Mouse (Mus musculus) liver, postnatal 0 days (tissue): Measurements from ENCODE around the gene Gm32802. TPM values are rescaled to one million over a fixed set of nuclear protein-coding genes. Genes with fewer than 3 reads are reported as not detected.
"Not testable (repeated sequence)": the region's sequence is repeated elsewhere in the genome, so short reads cannot be mapped to it uniquely, and the experiment has no call there.

ENCODE experiments used
- ATAC-seq: fragments of 200-750 bp; cut with Nextera tagmentation; 2 replicates; pipeline ENCODE4 v1.8.0; 2017; ENCODE audit warnings: mild to moderate bottlenecking, moderate library complexity
- DNase-seq: peaks from one replicate; pipeline ENCODE4 v3.0.0-alpha.2; 2016
- H3K27ac ChIP-seq: fragments of 300-500 bp; sonication (generic); 2 replicates; pipeline ENCODE4 v1.5.1; 2014; ENCODE audit warnings: antibody characterized with exemption, moderate library complexity, mild to moderate bottlenecking, low read depth
- H3K27me3 ChIP-seq: fragments of 300-500 bp; sonication (generic); 2 replicates; pipeline ENCODE4 v1.6.1; 2014; ENCODE audit warnings: low read length, control low read depth, mixed read lengths; ENCODE audit not compliant: insufficient read depth
- H3K36me3 ChIP-seq: fragments of 300-500 bp; sonication (generic); replicated peaks from 2 replicates; pipeline ENCODE4 v1.6.1; 2014; ENCODE audit warnings: mild to moderate bottlenecking, control low read depth, low read length, moderate library complexity, mixed read lengths; ENCODE audit not compliant: insufficient read depth
- H3K4me1 ChIP-seq: fragments of 300-500 bp; sonication (generic); 2 replicates; pipeline ENCODE4 v1.6.1; 2014; ENCODE audit warnings: antibody characterized with exemption, mild to moderate bottlenecking, control low read depth; ENCODE audit not compliant: insufficient read depth
- H3K4me2 ChIP-seq: fragments of 300-500 bp; sonication (generic); 2 replicates; pipeline ENCODE4 v1.6.1; 2014; ENCODE audit warnings: low read depth, mild to moderate bottlenecking, low read length, moderate library complexity, mixed read lengths
- H3K4me3 ChIP-seq: fragments of 300-500 bp; sonication (generic); 2 replicates; pipeline ENCODE4 v1.5.1; 2014; ENCODE audit warnings: low read depth, low read length
- H3K9ac ChIP-seq: fragments of 300-500 bp; sonication (generic); replicated peaks from 2 replicates; pipeline ENCODE4 v1.6.1; 2014; ENCODE audit warnings: mild to moderate bottlenecking, moderate library complexity
- H3K9me3 ChIP-seq: fragments of 300-500 bp; sonication (generic); 2 replicates; pipeline ENCODE4 v1.6.1; 2016; ENCODE audit warnings: mild to moderate bottlenecking, control low read depth, low read length, mixed read lengths
- CTCF ChIP-seq: sonication (generic); IDR thresholded peaks from 2 replicates; pipeline ENCODE4 v1.5.1; 2016; ENCODE audit warnings: antibody characterized with exemption, low read depth
- EP300 ChIP-seq: IDR thresholded peaks from 2 replicates; pipeline ENCODE4 v1.6.1; 2016; ENCODE audit warnings: antibody characterized with exemption, low read depth, mild to moderate bottlenecking
- WGBS: fragments of 180-500 bp; shearing (Covaris S2); extraction: QIAGEN DNeasy Blood & Tissue Kit; methylation state at CpG from one replicate; pipeline ENCODE4 v1.1.7; 2014; ENCODE audit not compliant: insufficient replicate concordance; 5-methylcytosine and 5-hydroxymethylcytosine counted together
- polyA plus RNA-seq: library from polyadenylated mRNA; unstranded; fragments of >200 nt; fragmentation: Nextera tagmentation; extraction: Ambion mirVana; gene quantifications from 2 replicates; pipeline ENCODE4 v1.2.1, GENCODE M21; 2015

The Gm32802 gene
- not detected in 2 replicates for polyA plus RNA-seq

DNA sequence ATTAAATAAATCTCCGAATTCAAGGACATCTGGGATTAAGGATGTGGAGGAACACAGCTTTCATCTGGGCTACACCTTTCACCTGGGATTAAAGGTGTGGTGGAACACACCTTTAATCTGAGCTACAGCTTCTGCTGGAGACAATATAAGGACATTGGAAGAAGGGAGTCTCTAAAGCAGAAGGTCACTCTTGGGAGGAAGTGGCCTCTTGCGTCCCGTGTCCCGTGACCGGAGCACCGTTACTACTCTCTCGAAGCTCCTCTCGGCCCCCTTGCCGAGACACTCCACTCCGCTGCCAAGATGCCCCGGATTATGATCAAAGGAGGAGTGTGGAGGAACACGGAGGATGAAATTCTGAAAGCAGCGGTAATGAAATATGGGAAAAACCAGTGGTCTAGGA, at the start of gene Gm32802:
Gene Gm32802 (plus strand): TSS at position 301 of the 400 bp plus-strand sequence.
- H3K9ac ChIP-seq, ATAC-seq: not testable (repeated sequence)
- WGBS = no CpG with 5 or more reads among the region's 13 CpGs

DNA sequence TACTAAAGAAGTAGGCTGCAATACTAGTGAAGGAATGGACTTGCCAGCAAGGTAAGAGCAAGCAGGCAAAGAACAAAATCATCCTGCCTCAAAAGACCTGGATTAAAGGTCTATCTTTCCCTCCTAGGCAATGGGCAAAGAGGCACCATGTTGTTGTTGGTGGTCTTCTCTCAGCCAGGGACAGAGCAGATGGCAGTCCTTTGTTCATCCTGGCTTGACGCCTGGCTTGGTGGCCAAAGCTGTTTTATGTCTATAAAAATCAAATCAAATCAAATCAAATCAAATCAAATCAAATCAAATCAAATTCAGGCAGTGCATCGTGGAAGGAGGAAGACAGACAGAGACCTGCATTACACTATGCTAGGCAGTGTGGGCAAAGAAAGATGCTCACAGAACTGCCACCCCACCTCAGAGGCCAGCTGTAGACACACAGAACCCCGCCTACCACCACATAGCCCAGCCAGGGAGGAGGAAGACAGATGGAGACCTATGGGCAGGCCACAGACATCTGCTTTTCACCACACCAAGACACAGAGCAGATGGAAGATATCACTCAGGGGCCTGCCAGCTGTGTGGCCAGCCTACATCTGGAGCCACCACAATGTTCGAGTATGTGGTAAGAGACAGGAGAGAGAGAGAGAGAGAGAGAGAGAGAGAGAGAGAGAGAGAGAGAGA, 42.6 kb upstream of the Gm32802 start:
- not testable (repeated sequence) for H3K4me1 ChIP-seq
- WGBS = 80% methylated on average over 2 of the region's 4 CpGs

More for the DNA sequence above, at the start of gene Gm32802:
- not testable (repeated sequence) for H3K4me3 ChIP-seq, H3K4me1 ChIP-seq, H3K27ac ChIP-seq, DNase-seq, H3K36me3 ChIP-seq, H3K27me3 ChIP-seq, H3K9me3 ChIP-seq, H3K4me2 ChIP-seq

DNA sequence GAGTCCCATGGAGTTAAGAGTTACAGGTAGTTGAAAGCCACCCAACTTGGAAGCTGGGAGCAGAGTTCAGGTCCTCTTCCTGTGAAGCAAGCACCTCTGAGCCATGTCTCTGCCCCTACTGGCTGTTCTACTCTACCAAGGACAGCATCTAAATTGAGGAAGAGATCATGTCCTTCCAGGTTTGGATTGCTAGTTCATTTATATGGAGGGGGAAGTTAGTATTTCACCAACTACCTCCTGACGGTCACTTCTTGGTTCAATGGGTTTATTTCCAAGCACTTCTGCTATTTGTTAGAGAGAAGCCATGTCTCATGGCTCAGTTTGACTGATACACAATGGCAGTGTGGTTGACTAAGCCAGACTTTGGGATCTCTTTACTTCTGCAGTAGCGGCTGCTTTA, 30.9 kb upstream of the Gm32802 start:
- not testable (repeated sequence) for H3K4me2 ChIP-seq, ATAC-seq, H3K27me3 ChIP-seq, H3K36me3 ChIP-seq, H3K9ac ChIP-seq, DNase-seq, H3K4me1 ChIP-seq, H3K27ac ChIP-seq, H3K9me3 ChIP-seq, H3K4me3 ChIP-seq
- WGBS = no CpG with 5 or more reads among the region's 2 CpGs

More for the DNA sequence above, 42.6 kb upstream of the Gm32802 start:
- H3K9me3 ChIP-seq, DNase-seq, ATAC-seq, H3K27ac ChIP-seq, H3K36me3 ChIP-seq, H3K4me3 ChIP-seq, H3K9ac ChIP-seq, H3K27me3 ChIP-seq, H3K4me2 ChIP-seq: not testable (repeated sequence)

DNA sequence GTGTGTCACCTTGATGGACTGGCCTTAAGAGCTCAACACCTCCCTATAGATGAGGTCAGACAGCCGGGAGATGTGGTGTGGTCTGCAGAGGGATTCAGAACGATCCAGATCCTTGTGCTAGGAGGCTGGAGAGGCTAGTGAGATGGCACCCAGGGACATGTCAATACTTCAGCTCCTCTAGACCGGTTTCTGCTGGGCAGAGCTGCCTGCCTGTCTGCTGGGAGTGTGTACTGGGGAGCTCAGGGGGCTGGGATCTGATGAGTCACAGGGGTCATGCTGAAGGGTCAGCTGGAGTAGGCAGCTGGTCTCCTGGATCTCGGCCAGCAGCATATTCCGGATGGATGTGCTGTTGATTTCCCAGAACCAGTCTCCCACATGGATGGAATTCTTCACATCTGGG, 25.9 kb upstream of the Gm32802 start:
- not testable (repeated sequence) for H3K36me3 ChIP-seq, H3K4me2 ChIP-seq, H3K9me3 ChIP-seq, H3K9ac ChIP-seq, H3K27ac ChIP-seq, H3K4me3 ChIP-seq, H3K27me3 ChIP-seq, DNase-seq, ATAC-seq, H3K4me1 ChIP-seq
- no CpG with 5 or more reads among the region's 5 CpGs for WGBS

DNA sequence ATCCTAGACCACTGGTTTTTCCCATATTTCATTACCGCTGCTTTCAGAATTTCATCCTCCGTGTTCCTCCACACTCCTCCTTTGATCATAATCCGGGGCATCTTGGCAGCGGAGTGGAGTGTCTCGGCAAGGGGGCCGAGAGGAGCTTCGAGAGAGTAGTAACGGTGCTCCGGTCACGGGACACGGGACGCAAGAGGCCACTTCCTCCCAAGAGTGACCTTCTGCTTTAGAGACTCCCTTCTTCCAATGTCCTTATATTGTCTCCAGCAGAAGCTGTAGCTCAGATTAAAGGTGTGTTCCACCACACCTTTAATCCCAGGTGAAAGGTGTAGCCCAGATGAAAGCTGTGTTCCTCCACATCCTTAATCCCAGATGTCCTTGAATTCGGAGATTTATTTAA, 17.8 kb upstream of the Gm32802 start, which contains the start of gene Gm32717:
Gene Gm32717 (minus strand): TSS at position 101 of the 400 bp plus-strand sequence.
- not testable (repeated sequence) for ATAC-seq
- WGBS = no CpG with 5 or more reads among the region's 13 CpGs

DNA sequence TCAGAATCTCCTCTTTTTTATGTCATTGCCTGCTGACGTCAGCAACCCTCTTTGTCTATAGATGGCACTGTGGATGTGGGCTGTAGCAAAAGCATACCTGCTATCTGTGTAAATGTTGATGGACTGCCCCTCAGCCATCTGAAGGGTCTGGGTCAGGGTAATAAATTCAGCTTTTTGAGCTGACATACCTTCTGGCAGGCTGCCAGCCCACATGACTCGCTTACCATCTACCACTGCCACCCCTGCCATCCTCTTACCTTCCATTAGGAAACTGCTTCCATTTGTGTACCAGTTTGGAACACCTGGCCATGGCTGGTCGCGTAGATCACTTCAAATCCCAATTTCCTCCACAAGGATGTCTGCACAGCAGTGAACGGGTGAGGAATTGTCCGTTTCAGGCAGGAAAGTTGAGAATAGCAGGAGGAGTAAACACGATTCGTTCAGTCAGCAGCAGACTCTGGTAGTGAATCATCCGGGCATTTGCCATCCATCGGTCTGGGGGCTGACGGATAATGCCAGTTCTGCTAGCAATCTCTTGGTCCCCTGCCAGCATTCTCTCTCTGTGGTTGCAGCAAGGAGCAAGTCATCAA, 9.4 kb upstream of the Gm32802 start:
- not testable (repeated sequence) for H3K27me3 ChIP-seq, H3K4me1 ChIP-seq, H3K4me3 ChIP-seq, H3K27ac ChIP-seq, H3K9ac ChIP-seq, H3K9me3 ChIP-seq, H3K4me2 ChIP-seq, DNase-seq, ATAC-seq, H3K36me3 ChIP-seq
- 80% methylated on average over 11 of the region's 11 CpGs for WGBS

More for the DNA sequence above, 17.8 kb upstream of the Gm32802 start, which contains the start of gene Gm32717:
- not testable (repeated sequence) for H3K27me3 ChIP-seq, H3K27ac ChIP-seq, H3K4me2 ChIP-seq, H3K4me3 ChIP-seq, H3K9ac ChIP-seq, H3K36me3 ChIP-seq, DNase-seq, H3K9me3 ChIP-seq, H3K4me1 ChIP-seq

DNA sequence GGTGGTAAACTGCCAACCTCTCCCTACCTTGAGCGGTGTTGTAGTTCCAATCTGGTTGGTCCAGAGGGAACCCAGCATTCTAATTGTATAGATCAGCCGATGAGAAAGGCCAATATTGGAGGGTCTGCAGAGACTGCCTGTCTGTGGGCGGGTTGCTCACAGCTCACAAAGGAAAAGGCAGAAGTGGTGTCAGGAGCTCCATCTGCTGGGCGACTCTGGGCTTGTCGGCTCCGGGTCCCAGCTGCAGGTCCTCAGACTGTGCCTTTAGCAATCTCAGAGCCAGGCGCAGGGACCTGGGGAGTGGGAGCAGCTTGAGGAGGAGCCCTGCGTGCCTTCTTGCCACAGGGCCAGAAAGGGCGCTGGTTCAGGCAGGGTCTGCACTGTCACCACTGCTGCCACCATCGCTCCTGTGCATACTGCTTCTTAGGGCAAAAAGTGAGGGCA, 7.6 kb upstream of the Gm32802 start:
- Histone ChIP-seq H3K4me3 (no peak overlapping the region), H3K4me2 (no peak overlapping the region), H3K36me3 (no peaks in the 10 kb centered on the region), H3K4me1 (no peaks in the 10 kb centered on the region), H3K27me3 (no peaks in the 10 kb centered on the region), H3K9ac (no peak overlapping the region), H3K9me3 (no peaks in the 10 kb centered on the region), H3K27ac (no peak overlapping the region)
- WGBS = 51% methylated on average over 10 of the region's 10 CpGs
- ATAC-seq = no peak
- TF ChIP-seq CTCF = peak; percentile 38
- TF ChIP-seq EP300 = no peak
- DNase-seq = peak; percentile 19

DNA sequence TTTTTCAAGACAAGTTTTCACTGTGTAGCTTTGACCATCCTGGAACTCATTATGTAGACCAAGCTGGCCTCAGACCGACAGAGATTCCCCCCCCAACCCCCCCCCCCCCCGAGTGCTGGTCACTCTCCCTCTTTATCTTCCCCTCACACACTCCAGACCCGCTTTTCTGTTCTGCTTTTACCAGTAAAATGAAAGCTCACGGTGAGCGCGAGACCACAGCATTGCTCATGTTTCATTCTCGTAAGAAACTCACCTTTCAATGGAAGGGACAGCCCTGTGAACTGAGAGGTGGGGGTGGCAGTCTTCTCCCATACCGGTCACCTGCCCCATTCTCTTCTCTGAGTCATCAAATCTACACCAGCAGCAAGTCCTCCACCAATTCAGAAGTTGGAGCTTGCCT, 10.3 kb downstream of the Gm32802 start:
- not testable (repeated sequence) for H3K36me3 ChIP-seq, H3K27me3 ChIP-seq, H3K4me3 ChIP-seq, H3K9ac ChIP-seq, DNase-seq, H3K27ac ChIP-seq, H3K4me2 ChIP-seq, ATAC-seq, H3K4me1 ChIP-seq, H3K9me3 ChIP-seq
- 20% methylated on average over 1 of the region's 8 CpGs for WGBS

DNA sequence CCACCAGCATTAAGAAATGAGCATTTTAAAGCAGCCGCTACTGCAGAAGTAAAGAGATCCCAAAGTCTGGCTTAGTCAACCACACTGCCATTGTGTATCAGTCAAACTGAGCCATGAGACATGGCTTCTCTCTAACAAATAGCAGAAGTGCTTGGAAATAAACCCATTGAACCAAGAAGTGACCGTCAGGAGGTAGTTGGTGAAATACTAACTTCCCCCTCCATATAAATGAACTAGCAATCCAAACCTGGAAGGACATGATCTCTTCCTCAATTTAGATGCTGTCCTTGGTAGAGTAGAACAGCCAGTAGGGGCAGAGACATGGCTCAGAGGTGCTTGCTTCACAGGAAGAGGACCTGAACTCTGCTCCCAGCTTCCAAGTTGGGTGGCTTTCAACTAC, 12.9 kb downstream of the Gm32802 start:
- not testable (repeated sequence) for DNase-seq, H3K27me3 ChIP-seq, H3K36me3 ChIP-seq, H3K4me2 ChIP-seq, H3K27ac ChIP-seq, H3K4me3 ChIP-seq, H3K4me1 ChIP-seq, H3K9ac ChIP-seq, ATAC-seq, H3K9me3 ChIP-seq
- 67% methylated on average over 1 of the region's 2 CpGs for WGBS
